Mouse (Mus musculus) lung, postnatal 0 days (tissue): Measurements from ENCODE around the gene Mgat4e.

Experiments used
- CTCF ChIP-seq: IDR thresholded peaks from 2 replicates; pipeline ENCODE4 v1.5.1; 2016; ENCODE audit warnings: antibody characterized with exemption, mild to moderate bottlenecking
- EP300 ChIP-seq: IDR thresholded peaks from 2 replicates; pipeline ENCODE4 v1.6.1; 2016; ENCODE audit warnings: antibody characterized with exemption, mild to moderate bottlenecking, control low read depth

DNA sequence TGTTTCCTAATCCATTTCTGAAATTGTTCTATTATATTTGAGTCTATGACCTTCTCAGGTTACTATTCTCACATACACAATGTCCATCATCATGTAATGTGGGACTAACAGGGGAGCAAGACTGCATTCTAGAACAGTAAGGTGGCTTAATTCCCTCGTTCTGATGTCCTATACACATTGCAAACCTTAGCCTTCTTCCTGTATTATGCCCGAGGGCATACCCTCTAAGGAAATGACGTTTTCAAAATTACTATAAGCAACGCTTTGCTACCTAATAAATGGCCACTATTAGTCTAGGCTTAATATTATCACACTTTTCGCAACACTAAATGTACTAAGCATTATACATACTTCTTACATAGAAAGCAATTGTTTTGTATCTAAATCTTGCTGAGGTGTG is 55.5 kb downstream of the Mgat4e start:
- TF ChIP-seq CTCF (no peak), EP300 (no peak)
